Mouse (Mus musculus) naive thymus-derived CD4-positive, alpha-beta T cell, adult 2 months (primary cell): ENCODE measurements around the gene Olfr1031.
"Not testable (repeated sequence)": the region's sequence is repeated elsewhere in the genome, so short reads cannot be mapped to it uniquely, and the experiment has no call there.

ENCODE experiments used
- DNase-seq: peaks from one replicate; pipeline ENCODE4 v3.0.0-alpha.2; 2011; ENCODE audit warnings: low read depth

The Olfr1031 gene

GRCm38 (mm10) chr2:85990004-85990403 lies at the start of gene Olfr1031:
Gene Olfr1031 (plus strand): TSS chr2:85990304.
- no peak for DNase-seq

GRCm38 (mm10) chr2:85950137-85950536 lies 40.0 kb upstream of the Olfr1031 start, which contains the start of gene Olfr1028:
Gene Olfr1028 (plus strand): TSS chr2:85950437.
- DNase-seq: no peak

- DNase-seq: no peak
Measured at GRCm38 (mm10) chr2:85973595-85973994, 16.5 kb upstream of the Olfr1031 start, which contains the start of gene Olfr1029. Gene Olfr1029 (plus strand): TSS chr2:85973895.

GRCm38 (mm10) chr2:85978976-85979375 lies 11.1 kb upstream of the Olfr1031 start, which contains the start of gene Olfr1030:
Gene Olfr1030 (plus strand): TSS chr2:85979276.
- no peak for DNase-seq

GRCm38 (mm10) chr2:86005240-86005639 lies 15.1 kb downstream of the Olfr1031 start, which contains the start of gene Olfr1032:
Gene Olfr1032 (plus strand): TSS chr2:86005540.
- DNase-seq: no peak

- DNase-seq: not testable (repeated sequence)
Measured at GRCm38 (mm10) chr2:86020406-86020805, 30.3 kb downstream of the Olfr1031 start, which contains the start of gene Olfr1033. Gene Olfr1033 (plus strand): TSS chr2:86020633.

GRCm38 (mm10) chr2:86021518-86021917 lies 31.4 kb downstream of the Olfr1031 start:
- DNase-seq: not testable (repeated sequence)
